Mouse (Mus musculus): Measurements from ENCODE around the gene Hpcal1. TPM values are rescaled to one million over a fixed set of nuclear protein-coding genes. Genes with fewer than 3 reads are reported as not detected.

Hpcal1 gene
- 150 and 167 TPM in 2 replicates for polyA plus RNA-seq (2015; fragmentation: Nextera tagmentation; extraction: Ambion mirVana)

DNA sequence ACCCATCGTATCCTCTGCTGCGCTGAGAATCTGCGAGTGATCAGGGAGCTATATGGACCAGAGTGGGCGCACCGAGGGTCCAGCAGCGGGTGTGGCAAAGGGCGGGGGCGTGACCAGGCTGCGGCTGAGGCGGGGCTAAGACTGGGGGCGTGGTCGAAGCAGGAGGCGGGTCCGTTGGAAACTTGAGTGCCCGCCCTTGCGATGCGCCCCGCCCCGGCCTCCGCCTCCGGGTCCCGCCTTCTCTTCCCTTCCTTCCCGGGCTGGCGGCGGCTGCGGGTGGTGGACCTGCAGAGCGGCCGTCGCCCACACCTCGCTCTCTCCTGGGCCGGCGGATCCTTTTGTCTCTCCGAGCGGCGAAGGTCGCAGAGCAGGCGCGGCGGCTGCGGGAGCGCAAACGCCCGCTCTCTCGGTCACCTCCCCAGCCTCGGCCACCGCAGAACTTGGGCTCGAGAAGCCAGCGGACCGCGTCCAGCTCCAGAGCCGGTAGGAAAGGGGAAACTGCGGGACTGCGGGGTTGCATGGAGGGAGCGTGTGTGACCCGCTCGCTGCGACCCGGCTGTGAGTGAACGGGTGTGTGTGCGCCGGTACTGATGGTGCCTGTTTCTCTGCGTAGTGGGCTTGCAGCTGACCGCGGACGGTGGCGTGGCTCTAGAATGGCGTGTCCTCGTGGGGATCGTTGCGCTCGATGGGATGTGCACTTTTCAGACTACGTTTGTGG lies at the start of gene Hpcal1:
TSS of gene Hpcal1 (plus strand) at position 293 of the 718 bp plus-strand sequence.
- Histone ChIP-seq H3K27ac (ENCODE audit: low read depth, low read length) (peak within 1 kb of the TSS; percentile 68), H3K36me3 (ENCODE audit: control insufficient read depth, insufficient read depth, low read length) (no peaks in the 10 kb centered on the region), H3K27me3 (replicated peaks; ENCODE audit: control insufficient read depth, insufficient read depth, low read length) (no peaks in the 10 kb centered on the region), H3K9me3 (ENCODE audit: control insufficient read depth, low read length) (no peaks in the 10 kb centered on the region), H3K4me2 (ENCODE audit: low read length) (peak within 1 kb of the TSS; percentile 94), H3K4me1 (ENCODE audit: control insufficient read depth, insufficient read depth, low read depth, low read length) (peaks cover 18% of the 10 kb centered on the region), H3K4me3 (ENCODE audit: low read length) (peak within 1 kb of the TSS; percentile 79), H3K9ac (ENCODE audit: low read depth, low read length) (peak within 1 kb of the TSS; percentile 80)
- peak; percentile 92 for ATAC-seq
- WGBS = 0% methylated on average over 50 of the region's 72 CpGs

DNA sequence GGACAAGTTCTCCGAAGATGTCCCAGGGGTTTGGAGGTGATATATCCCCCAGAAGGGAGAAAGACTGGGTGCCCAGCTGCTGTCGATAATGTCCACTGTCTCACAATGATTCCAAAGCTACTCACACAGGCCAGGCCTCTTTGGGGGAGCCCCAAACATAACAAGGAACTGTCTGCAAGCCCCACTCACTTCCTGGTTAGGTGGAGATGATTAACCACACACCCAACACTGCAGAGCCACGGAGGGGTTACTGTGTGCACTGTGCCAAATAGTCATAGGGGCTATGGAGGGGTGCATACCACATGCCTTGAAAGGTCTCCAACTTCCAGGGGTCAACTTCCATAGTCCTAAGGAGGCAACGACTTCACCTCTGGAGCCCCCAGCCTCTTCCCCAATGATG lies 49.4 kb upstream of the Hpcal1 start:
- Histone ChIP-seq H3K9ac (ENCODE audit: low read depth, low read length) (no peak overlapping the region), H3K4me1 (ENCODE audit: control insufficient read depth, insufficient read depth, low read depth, low read length) (no peaks in the 10 kb centered on the region), H3K27ac (ENCODE audit: low read depth, low read length) (no peak overlapping the region), H3K36me3 (ENCODE audit: control insufficient read depth, insufficient read depth, low read length) (no peaks in the 10 kb centered on the region), H3K4me2 (ENCODE audit: low read length) (no peak overlapping the region), H3K4me3 (ENCODE audit: low read length) (no peak overlapping the region), H3K9me3 (ENCODE audit: control insufficient read depth, low read length) (no peaks in the 10 kb centered on the region), H3K27me3 (replicated peaks; ENCODE audit: control insufficient read depth, insufficient read depth, low read length) (no peaks in the 10 kb centered on the region)
- 87% methylated on average over 4 of the region's 4 CpGs for WGBS
- ATAC-seq = no peak

DNA sequence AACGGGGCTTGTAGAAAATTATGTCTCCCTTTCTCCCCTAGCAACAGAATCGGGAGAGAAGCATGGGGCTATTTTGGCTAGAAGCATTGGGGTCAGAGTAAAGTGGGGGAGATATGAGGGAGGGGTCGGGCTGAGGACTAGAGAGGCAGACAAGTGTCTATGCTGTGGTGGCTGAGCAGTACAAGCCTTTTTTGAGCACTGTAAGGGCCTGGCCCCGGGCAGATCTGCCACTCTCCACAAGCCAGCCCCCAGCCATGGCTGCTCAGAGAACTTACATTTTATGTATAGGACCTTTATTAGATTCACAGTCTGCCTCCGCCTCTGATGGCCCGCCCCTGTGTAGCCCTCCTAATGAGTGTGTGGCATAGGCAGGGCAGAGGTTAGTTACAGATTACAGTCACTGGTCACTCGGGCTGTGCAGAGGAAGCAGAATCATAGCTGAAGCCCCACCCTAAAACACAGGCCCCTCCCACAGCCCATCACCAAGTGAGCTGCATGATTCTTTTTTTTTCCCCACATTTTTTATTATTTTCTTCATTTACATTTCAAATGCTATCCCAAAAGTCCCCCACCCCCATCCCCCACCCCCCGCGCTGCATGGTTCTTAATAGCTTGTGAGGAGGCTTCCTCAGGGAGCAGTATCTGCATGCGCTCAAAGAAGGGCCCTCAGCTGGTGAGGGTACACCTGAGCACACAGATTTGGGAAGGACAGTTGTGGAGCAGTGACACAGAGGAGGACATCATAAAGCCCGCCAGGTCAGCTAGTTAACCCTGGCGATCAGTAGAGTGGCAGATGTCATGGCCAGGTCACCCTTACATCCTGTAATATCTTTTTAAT lies 46.1 kb upstream of the Hpcal1 start:
- Histone ChIP-seq H3K9ac (ENCODE audit: low read depth, low read length) (no peak overlapping the region), H3K4me1 (ENCODE audit: control insufficient read depth, insufficient read depth, low read depth, low read length) (no peaks in the 10 kb centered on the region), H3K4me2 (ENCODE audit: low read length) (no peak overlapping the region), H3K27ac (ENCODE audit: low read depth, low read length) (no peak overlapping the region), H3K36me3 (ENCODE audit: control insufficient read depth, insufficient read depth, low read length) (no peaks in the 10 kb centered on the region), H3K9me3 (ENCODE audit: control insufficient read depth, low read length) (no peaks in the 10 kb centered on the region), H3K4me3 (ENCODE audit: low read length) (no peak overlapping the region), H3K27me3 (replicated peaks; ENCODE audit: control insufficient read depth, insufficient read depth, low read length) (no peaks in the 10 kb centered on the region)
- WGBS = 67% methylated on average over 12 of the region's 12 CpGs
- peak; percentile 51 for ATAC-seq

DNA sequence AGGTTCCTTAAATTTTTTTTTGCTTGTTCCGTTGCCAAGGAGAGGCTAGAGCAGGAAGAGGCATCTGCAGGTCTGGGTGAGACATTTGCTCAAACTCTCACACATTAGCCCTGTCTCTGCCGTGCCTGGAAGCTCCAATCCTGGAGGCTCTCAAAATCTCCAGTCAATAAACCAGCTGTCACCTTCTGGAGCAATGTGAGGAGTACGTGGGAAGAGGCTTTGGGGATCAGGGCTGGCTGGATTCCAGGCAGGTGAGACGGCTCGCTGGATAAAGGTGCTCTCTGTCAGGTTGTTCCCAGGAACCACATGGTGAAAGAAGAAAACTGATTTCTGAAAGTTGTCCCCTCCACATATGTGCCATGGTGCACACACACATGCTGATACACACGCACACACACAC lies 44.2 kb upstream of the Hpcal1 start:
- H3K27me3 ChIP-seq (replicated peaks; ENCODE audit: control insufficient read depth, insufficient read depth, low read length) = no peaks in the 10 kb centered on the region
- H3K4me2 ChIP-seq (ENCODE audit: low read length) = no peak overlapping the region
- no peak for ATAC-seq

DNA sequence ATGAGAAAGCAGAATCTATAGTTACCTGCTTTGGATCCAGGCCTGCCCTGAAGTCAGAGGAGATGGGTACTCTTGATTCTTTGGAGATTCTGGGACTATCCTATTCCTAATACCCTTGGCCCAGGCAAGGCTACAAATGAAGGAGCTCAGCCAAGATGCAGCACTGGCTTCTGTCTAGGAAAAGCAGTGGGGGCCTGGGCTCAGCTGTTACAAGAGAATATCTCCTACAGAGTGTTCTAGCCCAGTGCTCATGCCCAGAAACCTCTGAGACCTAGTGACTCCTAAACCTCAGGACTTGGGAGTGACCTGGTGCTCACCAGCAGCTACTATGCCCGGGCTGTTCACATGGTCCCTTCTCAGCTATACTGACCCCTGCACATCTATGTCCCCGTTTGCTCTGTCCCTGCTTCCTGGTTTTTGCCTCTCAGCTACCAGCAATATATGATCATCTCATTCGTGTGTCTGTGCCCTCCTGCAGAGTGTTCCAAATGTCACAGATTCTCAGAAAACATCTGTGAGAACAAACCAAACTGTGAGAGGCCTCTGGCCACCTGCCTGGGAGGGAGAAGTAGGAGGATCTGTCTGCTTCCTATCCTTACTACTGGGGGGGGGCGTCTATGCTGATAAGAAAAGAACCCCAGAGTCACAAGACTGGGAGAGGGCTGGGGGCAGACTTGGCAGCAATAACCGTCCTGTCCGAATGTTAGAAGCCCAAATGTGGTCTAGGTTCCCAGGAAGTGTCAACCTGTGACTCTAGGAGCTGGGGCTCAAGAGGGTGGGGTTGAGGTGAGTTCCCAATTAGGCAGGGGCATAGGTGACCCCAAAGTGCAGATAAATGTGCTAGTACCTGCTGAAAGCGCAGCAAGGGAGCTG lies 39.2 kb upstream of the Hpcal1 start:
- peak overlapping the region; percentile 26; the same call in 1 of the 2 replicates for H3K27ac ChIP-seq (ENCODE audit: low read depth, low read length)
- H3K4me1 ChIP-seq (ENCODE audit: control insufficient read depth, insufficient read depth, low read depth, low read length) = peaks cover 6% of the 10 kb centered on the region; the same call in 1 of the 2 replicates
- H3K9me3 ChIP-seq (ENCODE audit: control insufficient read depth, low read length) = no peaks in the 10 kb centered on the region
- no peaks in the 10 kb centered on the region for H3K27me3 ChIP-seq (replicated peaks; ENCODE audit: control insufficient read depth, insufficient read depth, low read length)
- 71% methylated on average over 7 of the region's 7 CpGs for WGBS
- H3K4me2 ChIP-seq (ENCODE audit: low read length) = no peak overlapping the region
- H3K36me3 ChIP-seq (ENCODE audit: control insufficient read depth, insufficient read depth, low read length) = no peaks in the 10 kb centered on the region
- peak; percentile 46; the same call in 1 of the 2 replicates for ATAC-seq
- no peak overlapping the region for H3K4me3 ChIP-seq (ENCODE audit: low read length)
- no peak overlapping the region for H3K9ac ChIP-seq (ENCODE audit: low read depth, low read length)

More for the DNA sequence above, 44.2 kb upstream of the Hpcal1 start:
- Histone ChIP-seq H3K36me3 (ENCODE audit: control insufficient read depth, insufficient read depth, low read length) (no peaks in the 10 kb centered on the region), H3K9me3 (ENCODE audit: control insufficient read depth, low read length) (no peaks in the 10 kb centered on the region), H3K9ac (ENCODE audit: low read depth, low read length) (no peak overlapping the region), H3K27ac (ENCODE audit: low read depth, low read length) (no peak overlapping the region), H3K4me3 (ENCODE audit: low read length) (no peak overlapping the region), H3K4me1 (ENCODE audit: control insufficient read depth, insufficient read depth, low read depth, low read length) (no peaks in the 10 kb centered on the region)
- 68% methylated on average over 6 of the region's 6 CpGs for WGBS

DNA sequence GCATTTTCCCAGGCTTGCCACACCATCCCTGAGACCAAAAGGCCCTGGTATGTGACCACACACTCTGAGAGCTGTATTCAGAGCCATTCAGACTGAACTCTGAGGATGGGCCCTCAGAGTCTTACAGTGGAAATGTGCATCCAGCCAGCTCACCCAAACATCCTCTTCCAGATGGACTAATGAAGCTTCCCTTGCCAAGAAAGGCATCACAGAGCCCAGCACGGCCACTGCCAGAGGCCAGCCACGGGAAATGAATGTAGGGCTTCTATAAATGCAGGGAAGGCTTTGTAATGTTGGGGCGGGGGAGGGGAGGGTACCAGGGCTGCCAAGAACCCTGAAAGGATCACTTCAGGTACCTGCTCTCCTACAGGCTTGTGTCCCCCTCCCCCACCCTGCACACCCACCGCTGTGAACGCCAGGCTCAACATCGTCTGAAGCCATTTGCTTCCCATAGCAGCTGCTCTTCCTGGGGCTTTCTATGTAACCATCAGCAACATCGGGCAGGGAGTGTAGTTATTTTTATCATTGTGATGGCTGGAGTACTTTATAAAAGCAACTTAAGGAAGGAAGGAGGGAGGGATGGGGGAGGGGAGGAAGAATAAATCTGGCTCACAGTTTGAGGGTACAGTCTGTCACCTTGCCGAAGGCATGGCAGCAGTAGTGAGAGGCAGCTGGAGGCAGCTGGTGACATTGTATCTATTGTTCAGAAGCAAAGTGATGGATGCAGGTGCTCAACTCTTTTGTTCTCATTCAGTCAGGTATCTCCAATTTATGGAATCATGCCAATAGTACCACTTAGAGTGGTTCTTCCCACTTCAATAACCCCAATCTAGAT lies 38.2 kb upstream of the Hpcal1 start:
- no peak overlapping the region for H3K9ac ChIP-seq (ENCODE audit: low read depth, low read length)
- WGBS = 30% methylated on average over 8 of the region's 8 CpGs
- H3K27ac ChIP-seq (ENCODE audit: low read depth, low read length) = peak overlapping the region; percentile 26; the same call in 1 of the 2 replicates
- H3K27me3 ChIP-seq (replicated peaks; ENCODE audit: control insufficient read depth, insufficient read depth, low read length) = no peaks in the 10 kb centered on the region
- no peak overlapping the region for H3K4me3 ChIP-seq (ENCODE audit: low read length)
- H3K36me3 ChIP-seq (ENCODE audit: control insufficient read depth, insufficient read depth, low read length) = no peaks in the 10 kb centered on the region
- peaks cover 6% of the 10 kb centered on the region; the same call in 1 of the 2 replicates for H3K4me1 ChIP-seq (ENCODE audit: control insufficient read depth, insufficient read depth, low read depth, low read length)
- H3K9me3 ChIP-seq (ENCODE audit: control insufficient read depth, low read length) = no peaks in the 10 kb centered on the region
- no peak overlapping the region for H3K4me2 ChIP-seq (ENCODE audit: low read length)
- peak; percentile 45 for ATAC-seq

DNA sequence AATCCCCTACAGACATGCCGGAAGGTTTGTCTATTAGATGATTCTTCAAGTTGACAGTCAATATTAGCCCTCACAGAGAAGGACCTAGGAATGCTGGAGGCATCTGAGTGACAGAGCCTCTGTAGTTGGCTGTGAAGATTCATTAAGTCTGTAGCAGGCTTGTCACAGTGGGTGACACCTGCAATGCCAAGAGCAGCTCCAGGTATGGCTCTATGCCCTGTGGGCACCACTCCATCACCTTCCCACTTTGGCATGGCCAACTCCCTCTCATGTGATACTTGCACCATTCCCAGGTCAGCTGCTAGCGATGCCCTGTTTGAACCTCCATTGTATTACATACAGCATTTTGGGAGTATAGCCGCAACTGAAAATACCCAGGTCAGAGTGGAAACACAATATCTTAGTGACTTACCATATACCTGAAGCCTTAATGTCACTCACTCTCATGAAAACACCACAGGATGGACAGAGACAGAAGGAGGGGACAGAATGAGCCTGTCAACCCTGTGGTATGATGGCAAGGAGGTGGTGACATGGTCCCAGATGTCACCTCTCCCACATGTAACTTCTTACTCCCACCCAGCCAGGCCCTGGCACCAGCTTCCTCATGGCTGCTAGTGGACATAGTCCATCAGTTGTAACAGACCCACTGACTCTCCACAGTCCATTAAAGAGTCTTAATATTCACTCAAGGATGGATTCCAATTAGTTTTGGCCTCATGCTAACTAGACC lies 37.4 kb upstream of the Hpcal1 start:
- H3K4me1 ChIP-seq (ENCODE audit: control insufficient read depth, insufficient read depth, low read depth, low read length) = peaks cover 6% of the 10 kb centered on the region; the same call in 1 of the 2 replicates
- H3K27ac ChIP-seq (ENCODE audit: low read depth, low read length) = no peak overlapping the region
- H3K4me3 ChIP-seq (ENCODE audit: low read length) = no peak overlapping the region
- no peaks in the 10 kb centered on the region for H3K36me3 ChIP-seq (ENCODE audit: control insufficient read depth, insufficient read depth, low read length)
- no peak overlapping the region for H3K9ac ChIP-seq (ENCODE audit: low read depth, low read length)
- 91% methylated on average over 3 of the region's 3 CpGs for WGBS
- no peak overlapping the region for H3K4me2 ChIP-seq (ENCODE audit: low read length)
- no peaks in the 10 kb centered on the region for H3K27me3 ChIP-seq (replicated peaks; ENCODE audit: control insufficient read depth, insufficient read depth, low read length)
- ATAC-seq = 0 out of 2 replicates have a peak, but pooled peaks have one; percentile 31
- no peaks in the 10 kb centered on the region for H3K9me3 ChIP-seq (ENCODE audit: control insufficient read depth, low read length)

All from hindbrain, embryonic 16.5 days (tissue).